Mouse (Mus musculus): ENCODE data around the gene Tmcc2. TPM values are rescaled to one million over a fixed set of nuclear protein-coding genes. Genes with fewer than 3 reads are reported as not detected.

The Tmcc2 gene
- polyA plus RNA-seq, 1 experiment from 2014 or later: 52.9 TPM

- H3K4me3 ChIP-seq: no peak overlapping the region
- H3K27me3 ChIP-seq (replicated peaks): peaks cover 16% of the 10 kb centered on the region
- ATAC-seq (ENCODE audit: insufficient number of reproducible peaks, low FRiP score): 0 out of 2 replicates have a peak, but pooled peaks have one; percentile 30
- no peak overlapping the region for H3K9ac ChIP-seq
- 13% methylated on average over 2 of the region's 2 CpGs for WGBS
- H3K9me3 ChIP-seq (replicated peaks): no peaks in the 10 kb centered on the region
- H3K4me1 ChIP-seq (replicated peaks): peaks cover 41% of the 10 kb centered on the region
- peak overlapping the region; percentile 79 for H3K27ac ChIP-seq (ENCODE audit: poor library complexity, severe bottlenecking)
- no peaks in the 10 kb centered on the region for H3K36me3 ChIP-seq
- H3K4me2 ChIP-seq: peak overlapping the region; percentile 37
Measured at GRCm38 (mm10) chr1:132312043-132312442, 79.0 kb downstream of the Tmcc2 start.

GRCm38 (mm10) chr1:132311174-132311859, 79.8 kb downstream of the Tmcc2 start:
- Histone ChIP-seq H3K9ac (no peak overlapping the region), H3K27me3 (replicated peaks) (peaks cover 21% of the 10 kb centered on the region; the same call in 1 of the 2 replicates), H3K9me3 (replicated peaks) (no peaks in the 10 kb centered on the region), H3K4me3 (no peak overlapping the region), H3K27ac (ENCODE audit: poor library complexity, severe bottlenecking) (peak overlapping the region; percentile 79), H3K4me2 (peak overlapping the region; percentile 37), H3K4me1 (replicated peaks) (peaks cover 36% of the 10 kb centered on the region), H3K36me3 (no peaks in the 10 kb centered on the region)
- WGBS: 34% methylated on average over 10 of the region's 10 CpGs
- ATAC-seq (ENCODE audit: insufficient number of reproducible peaks, low FRiP score): no peak

- Histone ChIP-seq H3K27me3 (replicated peaks) (peaks cover 21% of the 10 kb centered on the region; the same call in 1 of the 2 replicates), H3K9me3 (replicated peaks) (no peaks in the 10 kb centered on the region), H3K4me3 (no peak overlapping the region), H3K27ac (ENCODE audit: poor library complexity, severe bottlenecking) (no peak overlapping the region), H3K36me3 (no peaks in the 10 kb centered on the region), H3K4me1 (replicated peaks) (peaks cover 35% of the 10 kb centered on the region), H3K4me2 (0 out of 2 replicates have a peak overlapping the region, but pooled peaks have one; percentile 13), H3K9ac (no peak overlapping the region)
- ATAC-seq (ENCODE audit: insufficient number of reproducible peaks, low FRiP score): no peak
- WGBS: 37% methylated on average over 7 of the region's 7 CpGs
Measured at GRCm38 (mm10) chr1:132310754-132311153, 80.3 kb downstream of the Tmcc2 start.

GRCm38 (mm10) chr1:132308674-132309073, 82.4 kb downstream of the Tmcc2 start:
- 76% methylated on average over 7 of the region's 7 CpGs for WGBS
- ATAC-seq (ENCODE audit: insufficient number of reproducible peaks, low FRiP score): no peak
- Histone ChIP-seq H3K27me3 (replicated peaks) (0 out of 2 replicates have a peak, but pooled peaks cover 21% of the 10 kb centered on the region), H3K36me3 (no peaks in the 10 kb centered on the region), H3K9me3 (replicated peaks) (no peaks in the 10 kb centered on the region), H3K9ac (no peak overlapping the region), H3K4me2 (no peak overlapping the region), H3K27ac (ENCODE audit: poor library complexity, severe bottlenecking) (no peak overlapping the region), H3K4me3 (no peak overlapping the region), H3K4me1 (replicated peaks) (peaks cover 31% of the 10 kb centered on the region)

GRCm38 (mm10) chr1:132307962-132308361, 83.1 kb downstream of the Tmcc2 start:
- WGBS: 83% methylated on average over 6 of the region's 6 CpGs

GRCm38 (mm10) chr1:132306808-132307207, 84.3 kb downstream of the Tmcc2 start:
- H3K9ac ChIP-seq: no peak overlapping the region
- no peak overlapping the region for H3K27ac ChIP-seq (ENCODE audit: poor library complexity, severe bottlenecking)
- 29% methylated on average over 4 of the region's 4 CpGs for WGBS
- H3K27me3 ChIP-seq (replicated peaks): peaks cover 28% of the 10 kb centered on the region; the same call in 1 of the 2 replicates
- no peak for ATAC-seq (ENCODE audit: insufficient number of reproducible peaks, low FRiP score)
- no peak overlapping the region for H3K4me3 ChIP-seq
- H3K9me3 ChIP-seq (replicated peaks): no peaks in the 10 kb centered on the region
- H3K4me2 ChIP-seq: no peak overlapping the region
- peaks cover 23% of the 10 kb centered on the region for H3K4me1 ChIP-seq (replicated peaks)
- H3K36me3 ChIP-seq: no peaks in the 10 kb centered on the region

More at GRCm38 (mm10) chr1:132307962-132308361, 83.1 kb downstream of the Tmcc2 start:
- H3K4me3 ChIP-seq: no peak overlapping the region
- H3K27ac ChIP-seq (ENCODE audit: poor library complexity, severe bottlenecking): no peak overlapping the region
- no peaks in the 10 kb centered on the region for H3K9me3 ChIP-seq (replicated peaks)
- no peak for ATAC-seq (ENCODE audit: insufficient number of reproducible peaks, low FRiP score)
- H3K27me3 ChIP-seq (replicated peaks): 0 out of 2 replicates have a peak, but pooled peaks cover 21% of the 10 kb centered on the region
- no peaks in the 10 kb centered on the region for H3K36me3 ChIP-seq
- peaks cover 31% of the 10 kb centered on the region for H3K4me1 ChIP-seq (replicated peaks)
- no peak overlapping the region for H3K4me2 ChIP-seq
- H3K9ac ChIP-seq: no peak overlapping the region

Other genes starting within 250 kb of the Tmcc2 start
- gene Lemd1, start 199.8 kb downstream of the Tmcc2 start, polyA plus RNA-seq (2016; fragmentation: Nextera tagmentation; extraction: Ambion mirVana): not detected in 2 replicates
- gene AC124108.1, start 199.8 kb downstream of the Tmcc2 start, polyA plus RNA-seq (2016; fragmentation: Nextera tagmentation; extraction: Ambion mirVana): not detected in 2 replicates
- gene Gm10188, start 161.5 kb downstream of the Tmcc2 start, polyA plus RNA-seq (2016; fragmentation: Nextera tagmentation; extraction: Ambion mirVana): not detected in 2 replicates
- 0.55 and 0.81 TPM in 2 replicates for gene Klhdc8a, start 92.7 kb downstream of the Tmcc2 start, polyA plus RNA-seq (2016; fragmentation: Nextera tagmentation; extraction: Ambion mirVana)
- gene Nuak2, start 75.2 kb downstream of the Tmcc2 start, polyA plus RNA-seq (2016; fragmentation: Nextera tagmentation; extraction: Ambion mirVana): 2.6 and 3.1 TPM in 2 replicates
- gene Dstyk, start 26.3 kb upstream of the Tmcc2 start, polyA plus RNA-seq (2016; fragmentation: Nextera tagmentation; extraction: Ambion mirVana): 13.6 and 14.2 TPM in 2 replicates
- 34.2 and 37.8 TPM in 2 replicates for gene Rbbp5, start 86.1 kb upstream of the Tmcc2 start, polyA plus RNA-seq (2016; fragmentation: Nextera tagmentation; extraction: Ambion mirVana)
- 1.3 TPM in 2 replicates for gene Tmem81, start 114.9 kb upstream of the Tmcc2 start, polyA plus RNA-seq (2016; fragmentation: Nextera tagmentation; extraction: Ambion mirVana)
- 0.18 and 0.20 TPM in 2 replicates for gene Cntn2, start 152.0 kb upstream of the Tmcc2 start, polyA plus RNA-seq (2016; fragmentation: Nextera tagmentation; extraction: Ambion mirVana)

All from heart, embryonic 12.5 days (tissue).